Mouse (Mus musculus): ENCODE results near the gene Dcst1. TPM values are rescaled to one million over a fixed set of nuclear protein-coding genes. Genes with fewer than 3 reads are reported as not detected.

Dcst1 gene
- polyA plus RNA-seq, 1 experiment from 2014 or later: 0.11 TPM

- Histone ChIP-seq H3K27me3 (ENCODE audit: insufficient read depth, low read length) (no peaks in the 10 kb centered on the region; the same call in 1 of the 2 replicates), H3K4me1 (ENCODE audit: insufficient read depth) (peaks cover 13% of the 10 kb centered on the region), H3K36me3 (ENCODE audit: insufficient read depth) (no peaks in the 10 kb centered on the region), H3K9me3 (ENCODE audit: low read depth, low read length) (no peaks in the 10 kb centered on the region), H3K4me3 (ENCODE audit: low read depth, low read length) (peak overlapping the region; percentile 56), H3K4me2 (peak overlapping the region; percentile 100), H3K9ac (peak overlapping the region; percentile 59), H3K27ac (ENCODE audit: low read depth) (peak overlapping the region; percentile 87)
- ATAC-seq (ENCODE audit: insufficient read depth) (peak; percentile 96), DNase-seq (peak; percentile 98)
- TF ChIP-seq CTCF (IDR thresholded peaks at IDR 0.05; ENCODE audit: low read depth): no peak
- WGBS: 0% methylated on average over 15 of the region's 15 CpGs
These were observed 28.6 kb upstream of the Dcst1 start for GRCm38 (mm10) chr3:89393605-89394004.

DNA sequence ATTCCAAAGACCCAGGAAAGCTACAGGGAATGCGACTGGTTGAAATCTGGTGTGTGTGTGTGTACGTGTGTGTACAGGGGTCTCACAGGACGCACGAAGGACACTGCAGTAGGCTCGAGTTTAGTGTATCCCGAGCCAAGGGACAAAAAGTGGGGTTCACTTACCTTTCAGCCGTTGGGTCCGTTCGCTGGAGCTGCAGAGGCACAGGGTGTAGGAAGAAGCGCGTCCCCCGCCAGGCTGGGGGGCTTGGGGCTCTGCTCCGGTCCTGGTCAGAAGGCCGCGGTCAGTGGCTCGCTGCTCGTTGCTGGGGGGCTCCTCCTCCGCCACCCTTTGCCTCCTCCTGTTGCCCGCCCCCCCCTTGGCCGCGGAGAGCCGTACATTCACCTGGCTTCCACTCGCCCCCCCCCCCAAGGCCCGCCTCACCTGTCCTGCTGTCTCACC, 27.8 kb upstream of the Dcst1 start:
- WGBS: under 1% methylated on average over 23 of the region's 24 CpGs
- Histone ChIP-seq H3K9me3 (ENCODE audit: low read depth, low read length) (no peaks in the 10 kb centered on the region), H3K4me1 (ENCODE audit: insufficient read depth) (peaks cover 13% of the 10 kb centered on the region), H3K4me2 (peak overlapping the region; percentile 100), H3K27ac (ENCODE audit: low read depth) (peak overlapping the region; percentile 80), H3K4me3 (ENCODE audit: low read depth, low read length) (peak overlapping the region; percentile 56), H3K27me3 (ENCODE audit: insufficient read depth, low read length) (no peaks in the 10 kb centered on the region; the same call in 1 of the 2 replicates), H3K9ac (peak overlapping the region; percentile 61), H3K36me3 (ENCODE audit: insufficient read depth) (no peaks in the 10 kb centered on the region)
- no peak for TF ChIP-seq CTCF (IDR thresholded peaks at IDR 0.05; ENCODE audit: low read depth)
- ATAC-seq (ENCODE audit: insufficient read depth): no peak
- peak; percentile 31 for DNase-seq

DNA sequence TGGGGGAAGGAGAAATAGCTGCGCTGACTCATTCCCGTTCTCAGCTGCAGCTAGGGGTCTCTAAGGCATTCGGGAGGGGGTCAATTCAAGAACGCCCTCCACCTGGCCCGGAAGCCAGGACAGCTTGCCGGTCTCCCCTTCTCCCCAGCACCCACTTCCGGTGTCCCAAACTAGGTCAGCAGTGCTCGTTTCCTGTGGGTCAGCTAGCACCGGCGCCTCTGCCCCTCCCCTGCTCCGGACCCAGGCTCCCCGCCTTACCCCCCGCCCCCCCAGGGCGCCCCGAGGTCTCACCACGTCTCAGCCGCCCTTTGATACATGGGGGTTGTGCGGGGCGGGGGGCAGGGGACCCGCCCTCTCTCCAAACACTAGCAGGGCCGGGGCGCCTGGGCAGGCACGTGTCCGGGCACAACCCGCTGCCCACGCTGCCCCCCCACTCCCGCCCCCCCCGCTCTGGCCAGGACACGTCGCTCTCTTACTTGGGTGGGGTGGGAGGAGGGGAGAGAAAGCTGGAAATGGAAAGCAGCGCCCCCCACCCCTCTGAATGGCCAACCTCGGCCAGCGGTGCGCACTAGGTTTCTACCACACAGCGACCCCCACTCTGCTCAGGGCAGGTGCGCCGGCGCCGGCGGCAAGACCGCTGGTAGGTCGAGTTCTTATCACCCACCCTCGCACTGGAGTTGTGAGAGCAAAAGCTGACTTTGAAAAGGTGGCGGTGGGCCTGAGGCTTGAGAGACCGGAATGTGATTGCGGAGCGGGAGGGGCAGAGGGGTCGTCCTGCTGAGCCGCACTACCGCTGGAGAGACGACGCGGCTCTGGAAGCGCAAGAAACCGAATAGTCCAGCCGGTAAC, 26.8 kb upstream of the Dcst1 start:
- Histone ChIP-seq H3K9ac (peak overlapping the region; percentile 61), H3K9me3 (ENCODE audit: low read depth, low read length) (no peaks in the 10 kb centered on the region), H3K4me3 (ENCODE audit: low read depth, low read length) (peak overlapping the region; percentile 56), H3K4me2 (peak overlapping the region; percentile 100), H3K4me1 (ENCODE audit: insufficient read depth) (peaks cover 13% of the 10 kb centered on the region), H3K36me3 (ENCODE audit: insufficient read depth) (no peaks in the 10 kb centered on the region), H3K27ac (ENCODE audit: low read depth) (peak overlapping the region; percentile 80), H3K27me3 (ENCODE audit: insufficient read depth, low read length) (no peaks in the 10 kb centered on the region; the same call in 1 of the 2 replicates)
- under 1% methylated on average over 47 of the region's 56 CpGs for WGBS
- TF ChIP-seq CTCF (IDR thresholded peaks at IDR 0.05; ENCODE audit: low read depth): no peak
- peak; percentile 62 for DNase-seq
- no peak for ATAC-seq (ENCODE audit: insufficient read depth)

DNA sequence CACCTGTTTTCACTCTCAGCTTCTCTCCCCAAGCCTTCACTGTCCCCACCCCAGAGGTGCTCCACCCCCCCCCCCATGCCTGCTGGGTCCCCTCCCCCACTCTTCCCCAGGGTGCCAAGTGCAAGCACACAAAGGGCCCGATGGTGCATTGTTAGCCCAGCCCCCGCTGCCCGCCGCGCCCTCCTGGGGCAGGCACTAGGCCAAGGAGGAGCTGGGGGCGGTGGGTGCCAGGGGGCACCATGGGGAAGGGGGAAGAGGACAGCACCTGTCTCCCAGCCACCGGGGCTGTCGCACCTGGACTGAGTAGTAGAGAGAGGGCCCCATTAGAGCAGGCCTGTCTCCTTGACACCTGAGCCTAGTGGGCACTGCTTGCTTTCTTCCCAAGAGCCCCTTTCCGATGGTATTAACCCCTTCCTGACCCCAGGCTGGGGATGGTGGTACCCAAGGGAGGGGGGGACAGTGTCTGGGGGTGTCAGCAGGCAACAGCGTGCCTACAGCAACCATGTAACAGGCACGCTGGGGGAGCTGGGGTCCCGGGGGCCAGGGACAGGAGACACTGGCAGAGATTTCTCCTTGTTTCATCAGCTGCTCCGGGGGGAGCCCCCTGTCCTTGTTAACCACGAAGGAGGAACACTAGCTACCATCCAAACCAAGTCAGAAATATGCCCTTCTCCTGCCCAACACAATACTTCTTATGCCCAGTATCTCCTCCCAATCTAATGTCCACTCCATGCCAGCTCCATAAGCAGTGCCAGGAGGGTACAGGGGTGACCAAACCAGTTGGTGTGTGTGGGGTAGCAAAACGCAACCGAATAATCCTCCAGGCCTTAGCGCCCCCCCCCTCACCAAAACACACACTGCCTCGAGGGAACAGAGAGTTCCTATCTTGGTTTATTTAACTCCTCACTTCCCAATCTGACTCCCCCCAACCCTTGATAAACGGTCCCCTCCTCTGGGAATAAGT, 25.9 kb upstream of the Dcst1 start:
- peak overlapping the region; percentile 56 for H3K4me3 ChIP-seq (ENCODE audit: low read depth, low read length)
- DNase-seq: peak; percentile 26
- TF ChIP-seq CTCF (IDR thresholded peaks at IDR 0.05; ENCODE audit: low read depth): no peak
- no peaks in the 10 kb centered on the region; the same call in 1 of the 2 replicates for H3K27me3 ChIP-seq (ENCODE audit: insufficient read depth, low read length)
- H3K4me2 ChIP-seq: peak overlapping the region; percentile 100
- no peaks in the 10 kb centered on the region for H3K36me3 ChIP-seq (ENCODE audit: insufficient read depth)
- 11% methylated on average over 19 of the region's 19 CpGs for WGBS
- H3K9me3 ChIP-seq (ENCODE audit: low read depth, low read length): no peaks in the 10 kb centered on the region
- H3K27ac ChIP-seq (ENCODE audit: low read depth): peak overlapping the region; percentile 80
- peak overlapping the region; percentile 61 for H3K9ac ChIP-seq
- ATAC-seq (ENCODE audit: insufficient read depth): no peak
- peaks cover 13% of the 10 kb centered on the region for H3K4me1 ChIP-seq (ENCODE audit: insufficient read depth)

DNA sequence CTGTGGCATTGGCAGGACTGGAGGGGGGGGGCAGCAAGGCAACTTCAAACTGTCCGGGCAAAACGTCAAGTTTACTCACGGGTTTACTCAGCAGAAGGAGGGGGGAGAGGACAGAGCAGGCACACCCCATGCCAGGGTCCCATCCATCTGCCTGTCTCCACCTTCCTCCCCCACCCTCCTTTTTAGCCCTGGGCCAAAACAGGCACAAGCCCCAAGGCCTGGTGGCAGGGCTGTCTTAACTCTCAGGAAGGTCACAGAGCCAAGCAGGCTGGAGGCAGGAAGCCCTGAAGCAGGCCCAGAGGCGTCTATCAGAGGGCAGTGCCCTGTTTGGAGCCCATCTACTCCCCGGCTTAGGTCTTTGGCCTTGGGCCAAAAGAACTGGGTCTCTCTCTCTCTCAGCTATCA, 25.1 kb upstream of the Dcst1 start:
- DNase-seq: peak; percentile 24
- H3K27ac ChIP-seq (ENCODE audit: low read depth): peak overlapping the region; percentile 13; the same call in 1 of the 2 replicates

DNA sequence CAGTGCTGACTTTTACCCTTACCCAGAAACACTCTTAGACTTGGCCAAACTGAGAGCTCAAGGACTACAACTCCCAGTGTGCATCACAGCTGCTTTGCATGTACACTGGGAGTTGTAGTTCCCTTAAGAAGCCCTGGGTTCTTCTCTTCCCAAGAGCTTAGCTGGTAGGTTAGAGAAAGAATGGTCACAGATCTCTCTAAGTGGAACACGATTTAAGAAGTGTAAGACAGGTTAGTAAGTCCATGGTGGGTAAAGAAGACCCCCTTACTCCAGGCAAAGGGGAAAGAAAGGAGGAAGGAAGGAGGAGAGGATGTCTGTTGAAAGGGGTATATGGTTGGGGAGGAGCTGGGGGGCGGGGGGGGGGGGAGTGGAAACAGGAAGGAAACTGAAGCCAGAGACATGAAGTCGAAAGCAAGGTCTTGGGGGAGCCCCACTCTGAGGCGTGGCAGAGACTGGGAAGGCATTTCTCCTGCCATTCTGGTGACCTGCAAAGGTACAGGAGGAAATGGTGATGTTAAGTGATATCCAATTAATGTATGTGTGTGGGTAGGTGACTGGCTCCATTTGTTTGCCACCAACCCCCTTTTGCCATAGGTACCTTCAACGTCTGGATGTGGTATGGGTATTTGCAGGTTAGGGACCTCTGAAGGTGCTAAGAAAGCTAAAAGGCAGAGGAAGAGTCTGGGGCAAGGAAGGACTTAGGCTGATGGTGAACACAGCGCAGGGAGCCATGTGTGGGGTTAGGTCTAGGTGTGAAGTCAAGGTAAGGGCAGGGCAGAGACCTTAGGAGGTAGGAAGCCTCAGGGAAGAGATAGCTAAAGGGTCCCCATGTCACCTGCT, 24.1 kb upstream of the Dcst1 start:
- H3K4me3 ChIP-seq (ENCODE audit: low read depth, low read length): no peak overlapping the region
- H3K36me3 ChIP-seq (ENCODE audit: insufficient read depth): no peaks in the 10 kb centered on the region
- H3K9ac ChIP-seq: no peak overlapping the region
- H3K27me3 ChIP-seq (ENCODE audit: insufficient read depth, low read length): no peaks in the 10 kb centered on the region; the same call in 1 of the 2 replicates
- no peak overlapping the region for H3K27ac ChIP-seq (ENCODE audit: low read depth)
- no peaks in the 10 kb centered on the region for H3K9me3 ChIP-seq (ENCODE audit: low read depth, low read length)
- ATAC-seq (ENCODE audit: insufficient read depth): no peak
- H3K4me2 ChIP-seq: no peak overlapping the region
- TF ChIP-seq CTCF (IDR thresholded peaks at IDR 0.05; ENCODE audit: low read depth): no peak
- peaks cover 8% of the 10 kb centered on the region for H3K4me1 ChIP-seq (ENCODE audit: insufficient read depth)
- DNase-seq: peak; percentile 74
- 49% methylated on average over 6 of the region's 6 CpGs for WGBS

More for the DNA sequence above, 25.1 kb upstream of the Dcst1 start:
- H3K36me3 ChIP-seq (ENCODE audit: insufficient read depth): no peaks in the 10 kb centered on the region
- H3K4me3 ChIP-seq (ENCODE audit: low read depth, low read length): peak overlapping the region; percentile 56; the same call in 1 of the 2 replicates
- H3K4me1 ChIP-seq (ENCODE audit: insufficient read depth): peaks cover 8% of the 10 kb centered on the region
- H3K9me3 ChIP-seq (ENCODE audit: low read depth, low read length): no peaks in the 10 kb centered on the region
- no peak for TF ChIP-seq CTCF (IDR thresholded peaks at IDR 0.05; ENCODE audit: low read depth)
- WGBS: 21% methylated on average over 5 of the region's 5 CpGs
- H3K27me3 ChIP-seq (ENCODE audit: insufficient read depth, low read length): no peaks in the 10 kb centered on the region; the same call in 1 of the 2 replicates
- no peak for ATAC-seq (ENCODE audit: insufficient read depth)
- peak overlapping the region; percentile 100 for H3K4me2 ChIP-seq
- no peak overlapping the region; the same call in 1 of the 2 replicates for H3K9ac ChIP-seq

All from lung, embryonic 14.5 days (tissue).